Mouse (Mus musculus) bone marrow macrophage, adult 2 months (primary cell): Measurements from ENCODE around the gene Iqca.

Source experiments
- CTCF ChIP-seq: IDR thresholded peaks from 2 replicates; pipeline ENCODE4 v1.5.1; 2012; ENCODE audit warnings: low read depth, mild to moderate bottlenecking, low read length, moderate library complexity
- POLR2A ChIP-seq: IDR thresholded peaks from 2 replicates; pipeline ENCODE4 v1.6.1; 2012; ENCODE audit warnings: mild to moderate bottlenecking, low read depth, low read length, borderline replicate concordance

DNA sequence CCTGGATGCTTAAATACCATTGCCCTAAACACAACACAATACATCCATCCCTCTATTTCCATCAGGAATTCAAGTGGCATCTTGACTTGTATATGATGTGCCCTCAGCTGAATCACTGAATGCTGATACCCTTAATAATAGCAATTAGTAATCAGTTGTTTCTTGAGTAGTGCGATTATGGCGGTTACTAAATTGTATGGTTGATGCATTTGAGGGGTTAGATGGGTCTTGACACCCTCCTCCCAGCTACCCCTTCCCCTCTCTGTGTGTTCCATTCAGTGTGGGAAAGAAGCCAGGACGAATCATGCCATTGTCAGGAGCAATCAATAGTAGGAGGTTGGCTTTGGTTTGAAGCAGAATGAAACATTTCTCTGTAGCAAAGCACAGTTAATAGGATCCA lies 144.0 kb downstream of the Iqca start:
- no peak for TF ChIP-seq CTCF
- TF ChIP-seq POLR2A = no peak
